Mouse (Mus musculus): ENCODE data around the gene Prss30.

GRCm38 (mm10) chr17:24029477-24029876 is 49.1 kb upstream of the Prss30 start:
- no peak for TF ChIP-seq CTCF (IDR thresholded peaks at IDR 0.05; ENCODE audit: low read depth, low read length)
- TF ChIP-seq GATA1 (IDR thresholded peaks at IDR 0.05; ENCODE audit: borderline replicate concordance, low read length), result no peak

All from G1E (cell line).